Mouse (Mus musculus) heart, embryonic 10.5 days (tissue): ENCODE results near the gene Ltb4r1. TPM values are rescaled to one million over a fixed set of nuclear protein-coding genes. Genes with fewer than 3 reads are reported as not detected.
A peak's percentile ranks its signal among the peaks of the same experiment; 100 is the strongest.
"Not testable (repeated sequence)": the region's sequence is repeated elsewhere in the genome, so short reads cannot be mapped to it uniquely, and the experiment has no call there.

Source experiments
- DNase-seq: peaks from one replicate; pipeline ENCODE4 v3.0.0-alpha.2; 2017; ENCODE audit warnings: low spot score
- H3K27ac ChIP-seq: fragments of 300-500 bp; sonication (generic); 2 replicates; pipeline ENCODE4 v1.5.1; 2016; ENCODE audit warnings: mild to moderate bottlenecking
- H3K27me3 ChIP-seq: fragments of 300-500 bp; sonication (generic); 2 replicates; pipeline ENCODE4 v1.6.1; 2016; ENCODE audit warnings: mild to moderate bottlenecking; ENCODE audit not compliant: poor library complexity, insufficient read depth, severe bottlenecking
- H3K36me3 ChIP-seq: fragments of 300-500 bp; sonication (generic); 2 replicates; pipeline ENCODE4 v1.6.1; 2016; ENCODE audit warnings: mild to moderate bottlenecking, moderate library complexity
- H3K4me1 ChIP-seq: fragments of 300-500 bp; sonication (generic); 2 replicates; pipeline ENCODE4 v1.6.1; 2016; ENCODE audit warnings: mild to moderate bottlenecking
- H3K4me3 ChIP-seq: fragments of 300-500 bp; sonication (generic); 2 replicates; pipeline ENCODE4 v1.5.1; 2016; ENCODE audit warnings: mild to moderate bottlenecking, moderate library complexity
- H3K9me3 ChIP-seq: fragments of 300-500 bp; sonication (generic); 2 replicates; pipeline ENCODE4 v1.6.1; 2016; ENCODE audit warnings: mild to moderate bottlenecking, moderate library complexity
- WGBS: fragments of 180-500 bp; shearing (Covaris S2); methylation state at CpG from one replicate; pipeline ENCODE4 v1.1.7; 2016; 5-methylcytosine and 5-hydroxymethylcytosine counted together
- polyA plus RNA-seq: library from polyadenylated mRNA; unstranded; fragments of >200 nt; fragmentation: Nextera tagmentation; extraction: Ambion mirVana; gene quantifications from 2 replicates; pipeline ENCODE4 v1.2.1, GENCODE M21; 2016

Gene Ltb4r1
- polyA plus RNA-seq, 1 experiment from 2014 or later: 0.79 TPM

GRCm38 (mm10) chr14:55758363-55758784 lies 7.4 kb upstream of the Ltb4r1 start, which contains the start of gene Cideb:
Gene Cideb (minus strand): TSS chr14:55758458.
- DNase-seq: no peak
- H3K4me1 ChIP-seq: peaks cover 42% of the 10 kb centered on the region
- H3K36me3 ChIP-seq: peaks cover 35% of the 10 kb centered on the region
- H3K27me3 ChIP-seq: peaks cover 32% of the 10 kb centered on the region
- H3K27ac ChIP-seq: peak within 1 kb of the TSS; percentile 65
- no peaks in the 10 kb centered on the region for H3K9me3 ChIP-seq
- WGBS: 14% methylated on average over 8 of the region's 8 CpGs
- peak within 1 kb of the TSS; percentile 30 for H3K4me3 ChIP-seq

GRCm38 (mm10) chr14:55760156-55760555 lies 5.6 kb upstream of the Ltb4r1 start:
- not testable (repeated sequence) for H3K27ac ChIP-seq, H3K9me3 ChIP-seq
- 3% methylated on average over 6 of the region's 6 CpGs for WGBS
- Histone ChIP-seq H3K4me3 (peak overlapping the region; percentile 23; the same call in 1 of the 2 replicates), H3K27me3 (peaks cover 44% of the 10 kb centered on the region), H3K36me3 (peaks cover 17% of the 10 kb centered on the region), H3K4me1 (peaks cover 50% of the 10 kb centered on the region)
- DNase-seq: peak; percentile 92

DNA sequence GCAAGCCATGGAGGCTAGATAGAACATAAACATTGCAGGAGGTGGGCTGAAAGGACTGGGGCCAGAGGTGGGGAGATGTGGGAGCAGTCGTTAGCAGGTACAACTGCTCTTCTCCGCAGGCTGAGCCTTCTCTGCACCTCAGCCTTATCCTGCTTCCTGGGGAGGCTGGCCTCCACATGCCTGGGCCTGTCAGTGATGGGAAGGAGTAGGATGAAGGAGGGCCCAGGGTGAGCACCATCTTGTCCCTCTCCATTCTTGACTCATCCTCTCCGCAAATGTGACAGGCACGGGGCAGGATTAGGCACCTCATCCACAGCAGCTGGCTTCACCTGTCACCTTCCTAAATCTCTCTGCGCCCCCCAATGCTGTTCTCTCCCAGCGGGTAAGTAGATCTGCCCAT lies 4.6 kb upstream of the Ltb4r1 start, which contains the start of gene Ltb4r2:
Gene Ltb4r2 (plus strand): TSS at position 266 of the 400 bp plus-strand sequence.
- no peak for DNase-seq
- Histone ChIP-seq H3K27me3 (peaks cover 54% of the 10 kb centered on the region), H3K27ac (peak within 1 kb of the TSS; percentile 90), H3K4me3 (peak within 1 kb of the TSS; percentile 72), H3K36me3 (peaks cover 7% of the 10 kb centered on the region; the same call in 1 of the 2 replicates), H3K9me3 (no peaks in the 10 kb centered on the region), H3K4me1 (peaks cover 50% of the 10 kb centered on the region)
- WGBS: 55% methylated on average over 6 of the region's 6 CpGs

DNA sequence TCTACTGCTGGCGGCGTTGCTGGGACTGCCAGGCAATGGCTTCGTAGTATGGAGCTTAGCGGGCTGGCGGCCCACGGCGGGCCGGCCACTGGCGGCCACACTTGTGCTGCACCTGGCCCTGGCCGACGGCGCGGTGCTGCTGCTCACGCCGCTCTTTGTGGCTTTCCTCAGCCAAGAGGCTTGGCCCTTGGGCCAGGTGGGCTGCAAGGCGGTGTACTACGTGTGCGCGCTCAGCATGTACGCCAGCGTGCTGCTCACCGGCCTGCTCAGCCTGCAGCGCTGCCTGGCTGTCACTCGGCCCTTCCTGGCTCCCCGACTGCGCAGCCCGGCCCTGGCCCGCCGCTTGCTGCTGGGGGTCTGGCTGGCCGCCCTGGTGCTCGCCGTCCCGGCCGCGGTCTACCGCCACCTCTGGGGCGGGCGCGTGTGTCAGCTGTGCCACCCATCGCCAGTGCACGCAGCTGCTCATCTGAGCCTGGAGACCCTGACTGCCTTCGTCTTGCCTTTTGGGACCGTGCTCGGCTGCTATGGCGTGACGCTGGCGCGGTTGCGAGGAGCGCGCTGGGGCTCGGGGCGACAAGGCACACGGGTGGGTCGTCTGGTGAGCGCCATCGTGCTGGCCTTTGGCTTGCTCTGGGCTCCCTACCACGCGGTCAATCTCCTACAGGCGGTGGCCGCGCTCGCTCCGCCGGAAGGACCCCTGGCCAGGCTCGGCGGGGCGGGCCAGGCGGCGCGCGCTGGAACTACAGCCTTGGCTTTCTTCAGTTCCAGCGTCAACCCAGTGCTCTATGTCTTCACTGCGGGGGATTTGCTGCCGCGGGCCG lies 3.6 kb upstream of the Ltb4r1 start:
- Histone ChIP-seq H3K36me3 (no peaks in the 10 kb centered on the region), H3K4me1 (peaks cover 52% of the 10 kb centered on the region), H3K27me3 (peaks cover 65% of the 10 kb centered on the region), H3K4me3 (peak overlapping the region; percentile 72), H3K9me3 (no peaks in the 10 kb centered on the region), H3K27ac (peak overlapping the region; percentile 90)
- no peak for DNase-seq
- 1% methylated on average over 77 of the region's 77 CpGs for WGBS

GRCm38 (mm10) chr14:55763166-55763565 lies 2.6 kb upstream of the Ltb4r1 start:
- peak overlapping the region; percentile 42; the same call in 1 of the 2 replicates for H3K27ac ChIP-seq
- H3K4me3 ChIP-seq: no peak overlapping the region
- WGBS: 28% methylated on average over 7 of the region's 7 CpGs
- peaks cover 53% of the 10 kb centered on the region for H3K4me1 ChIP-seq
- H3K27me3 ChIP-seq: peaks cover 74% of the 10 kb centered on the region
- no peaks in the 10 kb centered on the region for H3K36me3 ChIP-seq
- no peak for DNase-seq
- H3K9me3 ChIP-seq: no peaks in the 10 kb centered on the region

- Histone ChIP-seq H3K27me3 (peaks cover 74% of the 10 kb centered on the region), H3K4me1 (peaks cover 42% of the 10 kb centered on the region), H3K27ac (peak overlapping the region; percentile 77), H3K9me3 (no peaks in the 10 kb centered on the region), H3K36me3 (peaks cover 13% of the 10 kb centered on the region; the same call in 1 of the 2 replicates), H3K4me3 (peak overlapping the region; percentile 60)
- WGBS: 13% methylated on average over 52 of the region's 52 CpGs
- DNase-seq: no peak
Observed at GRCm38 (mm10) chr14:55767519-55768414, 2.0 kb downstream of the Ltb4r1 start.

GRCm38 (mm10) chr14:55768555-55768954 lies 2.8 kb downstream of the Ltb4r1 start:
- Histone ChIP-seq H3K36me3 (peaks cover 15% of the 10 kb centered on the region; the same call in 1 of the 2 replicates), H3K4me3 (no peak overlapping the region), H3K9me3 (no peaks in the 10 kb centered on the region), H3K4me1 (peaks cover 34% of the 10 kb centered on the region), H3K27ac (no peak overlapping the region), H3K27me3 (peaks cover 72% of the 10 kb centered on the region)
- 79% methylated on average over 6 of the region's 6 CpGs for WGBS
- no peak for DNase-seq

- H3K4me3 ChIP-seq: no peak overlapping the region
- H3K9me3 ChIP-seq: no peaks in the 10 kb centered on the region
- no peak overlapping the region for H3K27ac ChIP-seq
- no peak for DNase-seq
- H3K27me3 ChIP-seq: peaks cover 75% of the 10 kb centered on the region
- H3K36me3 ChIP-seq: peaks cover 15% of the 10 kb centered on the region; the same call in 1 of the 2 replicates
- WGBS: 62% methylated on average over 16 of the region's 16 CpGs
- peaks cover 33% of the 10 kb centered on the region for H3K4me1 ChIP-seq
Observed at GRCm38 (mm10) chr14:55769087-55769703, 3.4 kb downstream of the Ltb4r1 start.

GRCm38 (mm10) chr14:55776711-55777110 lies 10.9 kb downstream of the Ltb4r1 start:
- no peak for DNase-seq
- Histone ChIP-seq H3K27me3 (peaks cover 40% of the 10 kb centered on the region), H3K4me3 (no peak overlapping the region), H3K9me3 (no peaks in the 10 kb centered on the region), H3K4me1 (peaks cover 33% of the 10 kb centered on the region), H3K27ac (peak overlapping the region; percentile 19; the same call in 1 of the 2 replicates), H3K36me3 (peaks cover 12% of the 10 kb centered on the region; the same call in 1 of the 2 replicates)
- WGBS: 59% methylated on average over 7 of the region's 7 CpGs

DNA sequence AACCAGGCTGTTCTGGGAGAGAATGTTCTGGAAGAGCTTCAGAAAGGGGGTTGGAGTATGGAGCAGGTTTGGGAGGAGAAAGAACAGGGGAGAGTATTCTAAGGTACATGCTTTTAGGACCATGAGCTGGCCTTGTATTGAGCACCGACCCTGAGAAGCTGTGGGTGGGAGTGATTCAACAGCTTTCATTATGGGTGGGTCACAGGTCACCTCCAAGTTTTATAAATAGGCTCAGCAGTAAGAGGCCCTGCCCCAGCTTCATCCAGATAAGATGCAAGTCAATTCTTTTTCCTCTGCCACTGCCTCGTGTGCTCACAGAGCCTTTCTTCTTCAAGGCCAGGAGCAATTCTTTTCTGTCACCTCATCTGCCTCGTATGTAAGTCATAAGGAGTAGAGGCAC lies 11.4 kb downstream of the Ltb4r1 start:
- Histone ChIP-seq H3K27me3 (peaks cover 41% of the 10 kb centered on the region), H3K4me1 (peaks cover 36% of the 10 kb centered on the region), H3K27ac (peak overlapping the region; percentile 49), H3K4me3 (no peak overlapping the region), H3K36me3 (peaks cover 8% of the 10 kb centered on the region; the same call in 1 of the 2 replicates), H3K9me3 (no peaks in the 10 kb centered on the region)
- DNase-seq: no peak
- WGBS: 24% methylated on average over 3 of the region's 3 CpGs

- H3K4me1 ChIP-seq: peaks cover 36% of the 10 kb centered on the region
- 79% methylated on average over 11 of the region's 11 CpGs for WGBS
- H3K27ac ChIP-seq: peak overlapping the region; percentile 49
- H3K36me3 ChIP-seq: peaks cover 8% of the 10 kb centered on the region; the same call in 1 of the 2 replicates
- no peaks in the 10 kb centered on the region for H3K9me3 ChIP-seq
- peaks cover 45% of the 10 kb centered on the region for H3K27me3 ChIP-seq
- no peak overlapping the region for H3K4me3 ChIP-seq
- DNase-seq: no peak
Observed at GRCm38 (mm10) chr14:55777806-55778205, 12.0 kb downstream of the Ltb4r1 start.

DNA sequence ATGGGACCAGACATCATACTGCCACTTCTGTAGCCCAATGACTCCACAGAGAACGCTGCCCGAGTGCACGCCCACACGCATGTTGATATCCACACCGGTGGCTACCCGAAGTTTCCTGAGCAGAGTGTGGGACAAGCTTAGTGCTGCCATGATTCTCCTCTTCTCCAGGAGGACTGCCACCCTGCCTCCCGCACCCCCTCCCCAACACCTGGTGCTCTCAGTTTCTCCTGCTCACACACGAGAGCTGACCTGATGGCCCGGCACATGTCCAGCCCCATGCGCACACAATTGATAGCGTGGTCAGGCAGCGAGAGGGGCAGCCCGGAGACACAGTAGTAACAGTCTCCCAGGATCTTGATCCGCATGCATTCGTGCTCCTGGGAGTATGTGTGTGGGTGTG lies 12.9 kb downstream of the Ltb4r1 start:
- 81% methylated on average over 15 of the region's 15 CpGs for WGBS
- Histone ChIP-seq H3K4me3 (no peak overlapping the region), H3K27me3 (peaks cover 46% of the 10 kb centered on the region), H3K36me3 (peaks cover 5% of the 10 kb centered on the region; the same call in 1 of the 2 replicates), H3K27ac (no peak overlapping the region), H3K4me1 (peaks cover 41% of the 10 kb centered on the region), H3K9me3 (no peaks in the 10 kb centered on the region)
- DNase-seq: no peak
